Mouse (Mus musculus): ENCODE results near the gene Syt12.

GRCm38 (mm10) chr19:4478190-4478516 is 906 bp upstream of the Syt12 start:
- no peak for TF ChIP-seq CTCF (IDR thresholded peaks at IDR 0.05; ENCODE audit: borderline replicate concordance, insufficient read depth, low read length)
- TF ChIP-seq POLR2A (IDR thresholded peaks at IDR 0.05; ENCODE audit: low read depth, low read length) = no peak
